Mouse (Mus musculus): ENCODE measurements around the gene P3h4.

DNA sequence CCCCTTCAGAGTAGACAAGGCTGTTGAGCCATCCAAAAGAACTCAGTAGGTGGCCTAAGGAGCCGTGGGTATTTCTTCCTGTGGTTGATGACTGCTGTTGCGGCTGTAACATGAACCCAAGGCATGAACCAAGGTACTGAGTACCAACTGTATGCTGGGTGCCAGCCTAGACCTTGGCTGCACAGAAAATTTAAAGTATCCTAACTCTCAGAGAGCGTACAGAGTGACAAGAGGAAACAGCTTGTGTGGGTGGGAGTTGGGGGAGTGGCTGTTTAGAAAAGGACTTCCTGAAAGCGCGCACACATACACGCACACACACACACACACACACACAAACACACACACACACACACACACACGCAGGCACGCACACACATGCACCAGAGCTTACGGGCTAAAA, 15.3 kb downstream of the P3h4 start:
- no peak for TF ChIP-seq EP300 (IDR thresholded peaks at IDR 0.05; ENCODE audit: low read depth)
- no peak for TF ChIP-seq CTCF (IDR thresholded peaks at IDR 0.05; ENCODE audit: low read depth)

Measured in liver, embryonic 14.5 days (tissue).